Comparison of ENCODE assay signal across 8 mouse cellular contexts in the genomic region with DNA sequence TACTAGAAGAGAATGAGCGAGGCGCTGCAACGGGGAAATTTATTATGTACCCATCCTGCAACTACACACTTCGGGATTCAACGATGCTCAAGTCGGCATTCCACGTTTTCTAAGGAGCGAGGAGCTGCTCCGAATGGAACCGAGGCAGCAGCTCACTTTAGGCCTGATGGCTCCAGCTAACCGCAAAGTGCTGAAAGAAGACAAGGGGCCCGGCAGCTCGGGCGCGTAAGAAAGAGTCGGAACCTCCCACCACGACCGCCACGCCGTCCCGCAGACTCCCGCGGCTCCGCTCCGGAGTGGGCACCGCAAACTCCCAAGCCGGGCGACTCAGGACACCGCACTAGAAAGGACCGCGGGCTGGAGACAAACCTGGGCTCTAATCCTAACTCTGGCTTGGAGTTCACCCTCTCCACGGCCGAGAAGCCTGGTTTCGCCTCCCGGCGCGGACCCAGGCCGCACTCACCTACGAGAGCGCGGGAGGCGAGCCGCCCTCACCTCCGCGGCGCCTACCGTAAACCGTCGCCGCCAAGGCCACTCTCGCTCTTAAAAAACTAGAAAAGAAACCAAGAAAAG. TPM values are rescaled to one million over a fixed set of nuclear protein-coding genes. Genes with fewer than 3 reads are reported as not detected.
DNase-seq lines count a peak whose midpoint lies in the region; ATAC-seq and TF ChIP-seq lines count a peak whose summit lies in the region.

No protein-coding gene starts in this region.

- peak overlapping the region; percentile 95 for H3K4me2 ChIP-seq in forebrain, embryonic 14.5 days (ENCODE audit: low read length)
- H3K4me2 ChIP-seq in kidney, postnatal 0 days (ENCODE audit: low read length), result peak overlapping the region; percentile 93

- under 1% methylated on average over 50 of the region's 51 CpGs for WGBS in cerebellum, adult 2 months
- under 1% methylated on average over 51 of the region's 51 CpGs for WGBS in forebrain, embryonic 14.5 days
- under 1% methylated on average over 51 of the region's 51 CpGs for WGBS in kidney, postnatal 0 days

- H3K4me1 ChIP-seq in cerebellum, adult 2 months (ENCODE audit: control insufficient read depth, insufficient read depth, low read length), result peaks cover 3% of the 10 kb centered on the region; the same call in 1 of the 2 replicates
- peaks cover 24% of the 10 kb centered on the region for H3K4me1 ChIP-seq in forebrain, embryonic 14.5 days (ENCODE audit: control insufficient read depth, insufficient read depth, low read length)
- H3K4me1 ChIP-seq in kidney, postnatal 0 days (replicated peaks; ENCODE audit: insufficient read depth, low read length), result peaks cover 8% of the 10 kb centered on the region

- TF ChIP-seq CTCF in cerebellum, adult 2 months (IDR thresholded peaks at IDR 0.05; ENCODE audit: borderline replicate concordance, insufficient read depth, low read depth, low read length), result no peak
- TF ChIP-seq CTCF in kidney, postnatal 0 days (IDR thresholded peaks at IDR 0.05; ENCODE audit: low read depth), result no peak

- H3K27ac ChIP-seq in cerebellum, adult 2 months (ENCODE audit: insufficient read depth, low read length), result peak overlapping the region; percentile 57
- H3K27ac ChIP-seq in forebrain, embryonic 14.5 days (ENCODE audit: low read depth, low read length), result peak overlapping the region; percentile 77
- peak overlapping the region; percentile 98 for H3K27ac ChIP-seq in kidney, postnatal 0 days

- peak; percentile 49 for ATAC-seq in forebrain, embryonic 14.5 days
- peak; percentile 41 for ATAC-seq in kidney, postnatal 0 days (replicated peaks; ENCODE audit: low FRiP score, low read depth)

- no peak for DNase-seq in cerebellum, adult 2 months
- DNase-seq in cerebellum, adult 9-10 months, result no peak
- DNase-seq in right cerebral cortex, postnatal 4 days, result peak; percentile 34
- no peak for DNase-seq in right cerebral cortex, postnatal 25 days
- DNase-seq in forebrain, embryonic 14.5 days (ENCODE audit: low spot score), result peak; percentile 9
- no peak for DNase-seq in kidney, postnatal 0 days (ENCODE audit: low spot score)
- peak; percentile 0 for DNase-seq in lung, postnatal 25 days (ENCODE audit: low spot score)
- peak; percentile 69 for DNase-seq in testis, postnatal 14 days (ENCODE audit: low spot score)

- H3K9ac ChIP-seq in forebrain, embryonic 14.5 days (ENCODE audit: low read length), result peak overlapping the region; percentile 78
- peak overlapping the region; percentile 93 for H3K9ac ChIP-seq in kidney, postnatal 0 days (ENCODE audit: low read depth, low read length)

- H3K36me3 ChIP-seq in forebrain, embryonic 14.5 days (ENCODE audit: control insufficient read depth, insufficient read depth, low read length), result 0 out of 2 replicates have a peak, but pooled peaks cover 2% of the 10 kb centered on the region
- H3K36me3 ChIP-seq in kidney, postnatal 0 days (ENCODE audit: insufficient read depth, low read length), result no peaks in the 10 kb centered on the region

- H3K9me3 ChIP-seq in forebrain, embryonic 14.5 days (replicated peaks; ENCODE audit: control insufficient read depth, low read length), result no peaks in the 10 kb centered on the region
- no peaks in the 10 kb centered on the region for H3K9me3 ChIP-seq in kidney, postnatal 0 days (replicated peaks; ENCODE audit: low read length)

- no peak for TF ChIP-seq POLR2A in cerebellum, adult 2 months (IDR thresholded peaks at IDR 0.05; ENCODE audit: borderline replicate concordance, insufficient read depth, low read length)

- no peaks in the 10 kb centered on the region for H3K27me3 ChIP-seq in cerebellum, adult 2 months (ENCODE audit: control insufficient read depth, insufficient read depth, low read length)
- H3K27me3 ChIP-seq in forebrain, embryonic 14.5 days (replicated peaks; ENCODE audit: control insufficient read depth, insufficient read depth, low read length), result no peaks in the 10 kb centered on the region
- no peaks in the 10 kb centered on the region for H3K27me3 ChIP-seq in kidney, postnatal 0 days (ENCODE audit: insufficient read depth, low read length)

- H3K4me3 ChIP-seq in cerebellum, adult 2 months (replicated peaks; ENCODE audit: insufficient read depth, low read depth, low read length), result peak overlapping the region; percentile 71
- peak overlapping the region; percentile 99 for H3K4me3 ChIP-seq in forebrain, embryonic 14.5 days (ENCODE audit: low read depth, low read length)
- peak overlapping the region; percentile 94 for H3K4me3 ChIP-seq in kidney, postnatal 0 days (replicated peaks; ENCODE audit: low read depth, low read length)

RNA-seq across cellular contexts. Expression of a gene that starts 0.6 kb away (rescaled TPM):
- polyA plus RNA-seq in cerebellum, adult 2 months (2012; rRNA removed), result 22.0 TPM in 2 replicates
- polyA plus RNA-seq in forebrain, embryonic 14.5 days (2014; fragmentation: Nextera tagmentation; extraction: Ambion mirVana), result 46.4 and 47.6 TPM in 2 replicates
- 31.0 and 33.1 TPM in 2 replicates for polyA plus RNA-seq in kidney, postnatal 0 days (2015; fragmentation: Nextera tagmentation; extraction: Ambion mirVana)

RNA-seq across cellular contexts. Expression of a gene that starts 0.7 kb away (rescaled TPM):
- 56.1 and 57.6 TPM in 2 replicates for polyA plus RNA-seq in cerebellum, adult 2 months (2012; rRNA removed)
- polyA plus RNA-seq in forebrain, embryonic 14.5 days (2014; fragmentation: Nextera tagmentation; extraction: Ambion mirVana), result 96.2 and 108 TPM in 2 replicates
- 64.1 and 72.0 TPM in 2 replicates for polyA plus RNA-seq in kidney, postnatal 0 days (2015; fragmentation: Nextera tagmentation; extraction: Ambion mirVana)

Comparison
In these comparisons a context has a peak if more than half of its experiments do, and no peak if none do; other contexts are left out.
1. DNase-seq: peak in right cerebral cortex, postnatal 4 days (single experiment), forebrain, embryonic 14.5 days (single experiment), lung, postnatal 25 days (single experiment) and testis, postnatal 14 days (single experiment); none in cerebellum, adult 2 months (0 of 2), cerebellum, adult 9-10 months (single experiment), right cerebral cortex, postnatal 25 days (single experiment) and kidney, postnatal 0 days (single experiment).
2. Peak in every context shown above with its lines, with median percentiles within 50 percentile points of each other: H3K27ac ChIP-seq and H3K4me3 ChIP-seq.